Mouse (Mus musculus) spleen, adult 2 months (tissue): ENCODE results near the gene Orm1.

ENCODE experiments used
- CTCF ChIP-seq: fragments of 200-500 bp; IDR thresholded peaks from 2 replicates; pipeline ENCODE4 v1.5.1; 2011; ENCODE audit warnings: mild to moderate bottlenecking, inconsistent platforms; ENCODE audit not compliant: insufficient read depth, insufficient read length, insufficient replicate concordance; ENCODE audit errors: extremely low read depth
- POLR2A ChIP-seq: fragments of 200-500 bp; IDR thresholded peaks from 2 replicates; pipeline ENCODE4 v1.6.1; 2011; ENCODE audit warnings: low read depth, low read length, inconsistent platforms

DNA sequence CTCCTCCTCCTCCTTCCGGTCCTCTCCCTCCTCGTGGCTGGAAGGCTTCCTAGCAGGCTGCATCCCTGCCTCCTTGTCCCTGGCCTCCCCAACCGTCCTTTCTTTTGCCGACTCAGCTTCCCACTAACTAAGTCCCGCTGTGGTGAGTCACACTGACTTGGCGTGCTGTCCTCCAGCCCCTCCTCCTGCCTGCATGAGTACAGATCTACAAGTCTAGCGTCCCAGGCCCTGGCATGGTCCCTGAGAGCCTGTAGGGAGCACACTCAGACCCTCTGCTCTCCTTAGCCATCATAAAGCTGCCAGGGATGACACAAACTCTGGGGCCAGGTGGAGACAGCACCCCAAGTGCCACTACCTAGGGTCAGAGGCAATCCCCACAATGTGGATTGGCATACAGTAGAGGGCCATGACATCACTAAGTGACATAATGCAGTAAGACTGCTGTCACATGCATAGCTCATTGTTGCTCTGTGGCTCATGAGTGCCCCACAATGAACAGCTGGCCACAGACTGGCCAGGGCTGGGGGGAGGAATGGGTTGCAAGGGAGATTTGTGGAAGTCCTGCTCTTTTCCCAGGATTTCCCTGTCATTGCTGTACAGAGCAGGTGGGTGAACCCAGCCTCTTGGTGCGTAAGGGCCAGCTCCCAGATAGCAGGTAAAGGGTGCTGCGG lies 28.1 kb upstream of the Orm1 start:
- TF ChIP-seq POLR2A (no peak), CTCF (no peak)
